Mouse (Mus musculus) CD4-positive, CD25-positive, alpha-beta regulatory T cell, adult 4 months (primary cell): Measurements from ENCODE around the gene Mark2. TPM values are rescaled to one million over a fixed set of nuclear protein-coding genes. Genes with fewer than 3 reads are reported as not detected.
A peak's percentile ranks its signal among the peaks of the same experiment; 100 is the strongest.

Experiments
- ATAC-seq: one replicate; pipeline ENCODE4 v1.8.0; 2017
- polyA plus RNA-seq, 2 experiments: library from polyadenylated mRNA; unstranded; fragments of 100-300 nt; shearing (Covaris generic); gene quantifications; one replicate each; pipeline ENCODE4 v1.2.1; 2017

The Mark2 gene
- polyA plus RNA-seq, 2 experiments from 2014 or later, result 53.0 to 75.8 TPM

DNA sequence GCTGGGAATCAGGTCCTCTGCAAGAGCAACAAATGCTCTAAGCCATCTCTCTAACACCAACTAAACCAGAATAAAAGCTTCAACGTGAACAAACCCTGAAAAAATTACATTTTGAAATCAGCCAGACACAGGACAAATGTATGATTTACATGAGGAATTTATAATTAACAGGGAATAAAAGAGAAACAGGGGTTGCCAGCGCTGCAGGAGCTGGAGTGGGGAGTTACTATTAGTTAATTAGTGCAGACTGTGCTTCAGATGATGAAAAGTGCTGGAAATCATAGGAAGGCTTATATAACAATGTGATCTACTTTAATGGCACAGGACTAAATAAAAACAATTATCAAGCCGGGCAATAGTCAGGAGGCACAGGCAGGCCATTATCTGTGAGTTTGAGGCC, 20.3 kb downstream of the Mark2 start:
- no peak for ATAC-seq

GRCm38 (mm10) chr19:7320181-7320580, 21.5 kb downstream of the Mark2 start:
- ATAC-seq, result no peak

DNA sequence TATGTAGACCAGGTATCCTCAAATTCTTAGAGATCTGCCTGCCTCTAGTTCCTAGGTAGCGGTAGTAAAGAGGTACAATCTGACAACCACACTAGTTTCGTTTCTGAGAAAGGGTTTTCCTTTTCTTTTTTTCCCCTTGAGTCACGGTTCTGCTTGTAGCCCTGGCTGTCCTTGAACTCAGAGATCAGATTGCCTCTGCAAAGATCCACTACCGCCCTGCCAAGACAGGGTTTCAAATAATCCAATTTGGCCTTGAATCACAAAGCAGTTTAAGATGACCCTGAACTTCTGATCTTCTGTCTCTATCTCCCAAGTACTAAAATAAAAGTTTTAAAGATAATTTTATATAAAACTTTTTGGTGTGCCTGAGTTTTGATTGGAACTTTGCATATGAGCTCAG, 23.9 kb downstream of the Mark2 start:
- ATAC-seq, result no peak

- ATAC-seq, result no peak
Observed at GRCm38 (mm10) chr19:7316822-7317221, 24.8 kb downstream of the Mark2 start.

DNA sequence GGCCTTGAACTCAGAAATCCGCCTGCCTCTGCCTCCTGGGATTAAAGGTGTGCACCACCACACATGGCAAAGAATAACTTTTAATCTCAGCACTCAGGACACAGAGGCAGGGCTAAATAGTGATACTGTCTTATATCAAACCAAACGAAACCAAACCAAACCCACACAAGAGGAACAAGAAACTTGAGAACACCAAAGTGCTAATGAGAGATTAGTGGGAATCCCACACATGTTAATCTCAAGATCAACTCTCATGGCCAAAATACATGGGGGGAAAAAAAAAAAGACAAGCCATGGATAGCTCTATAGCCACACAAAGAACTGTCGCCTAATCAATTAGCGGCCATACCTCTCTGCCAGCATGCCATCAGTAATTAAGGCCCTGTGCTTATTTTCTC, 26.1 kb downstream of the Mark2 start:
- ATAC-seq, result no peak

DNA sequence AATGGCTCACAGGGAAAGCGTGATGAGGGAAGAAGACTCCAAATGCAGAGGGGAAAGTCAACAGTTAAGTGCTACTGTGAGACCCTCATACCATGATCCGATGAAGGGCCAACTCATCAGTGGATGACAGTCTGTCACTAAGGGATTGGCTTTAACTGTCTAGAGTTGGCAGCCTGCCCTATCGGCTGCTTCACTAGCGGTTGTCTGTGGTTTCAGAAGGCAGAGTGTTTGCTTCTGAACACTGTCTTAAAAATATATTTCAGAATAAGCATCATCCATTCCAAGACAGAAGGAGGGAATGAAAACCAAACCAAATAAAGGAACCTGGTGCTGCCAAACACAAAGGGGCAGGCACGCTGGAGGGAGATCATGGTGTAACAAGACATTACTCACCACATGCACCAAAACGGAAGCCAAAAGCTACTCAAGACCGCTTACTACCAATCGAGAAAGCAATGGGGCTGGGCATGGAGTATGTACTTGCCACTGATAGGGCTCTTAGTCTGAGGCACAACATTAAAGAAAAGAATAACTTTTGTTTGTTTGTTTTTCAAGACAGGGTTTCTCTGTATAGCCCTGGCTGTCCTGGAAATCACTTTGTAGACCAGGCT, 26.6 kb downstream of the Mark2 start:
- ATAC-seq, result no peak

- ATAC-seq, result no peak
Observed at GRCm38 (mm10) chr19:7313660-7314059, 28.0 kb downstream of the Mark2 start.

GRCm38 (mm10) chr19:7311306-7311705, 30.4 kb downstream of the Mark2 start:
- ATAC-seq, result no peak

DNA sequence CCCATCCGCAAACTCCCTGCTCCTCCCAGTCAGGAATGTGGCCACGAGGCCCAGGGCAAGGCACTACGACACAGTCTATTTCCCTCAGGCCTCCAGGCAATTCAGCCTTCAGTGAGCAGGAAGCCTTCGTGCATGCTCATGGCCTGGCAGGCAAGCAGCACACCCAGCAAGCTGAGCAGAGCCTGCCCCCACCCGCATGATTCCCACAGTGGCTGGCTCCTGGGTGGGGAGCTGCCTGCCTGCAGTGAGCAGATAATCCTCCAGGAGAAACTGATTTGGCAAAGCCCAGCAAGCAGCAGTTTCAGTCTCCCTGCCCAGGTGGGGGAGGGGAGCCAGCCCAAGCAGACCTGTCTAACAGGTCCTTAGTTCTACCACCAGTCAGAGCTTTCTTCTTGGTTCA, 31.0 kb downstream of the Mark2 start:
- ATAC-seq, result no peak

- no peak for ATAC-seq
Observed at GRCm38 (mm10) chr19:7309738-7310330, 31.8 kb downstream of the Mark2 start.

- ATAC-seq, result no peak
Observed at GRCm38 (mm10) chr19:7307995-7308770, 33.5 kb downstream of the Mark2 start.

- no peak for ATAC-seq
Observed at GRCm38 (mm10) chr19:7306968-7307367, 34.7 kb downstream of the Mark2 start.

- no peak for ATAC-seq
Observed at GRCm38 (mm10) chr19:7305380-7306310, 36.0 kb downstream of the Mark2 start.

GRCm38 (mm10) chr19:7304801-7305200, 36.9 kb downstream of the Mark2 start:
- no peak for ATAC-seq

GRCm38 (mm10) chr19:7303796-7304195, 37.9 kb downstream of the Mark2 start:
- ATAC-seq, result no peak

DNA sequence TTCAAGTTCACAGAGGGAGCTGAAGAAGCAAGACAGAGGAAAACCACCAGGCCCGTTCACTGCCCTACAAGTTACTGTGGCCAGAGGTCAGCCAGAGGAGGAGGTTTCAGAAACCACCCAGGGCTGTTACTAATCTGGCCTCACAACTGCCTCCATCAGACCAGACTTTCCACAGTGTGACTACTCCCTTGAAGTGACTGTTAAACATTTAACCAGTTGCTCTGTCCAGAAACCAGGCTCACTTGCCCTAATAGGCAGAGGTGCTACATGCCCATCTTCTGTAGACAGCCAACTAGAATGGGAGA, 39.2 kb downstream of the Mark2 start:
- no peak for ATAC-seq

DNA sequence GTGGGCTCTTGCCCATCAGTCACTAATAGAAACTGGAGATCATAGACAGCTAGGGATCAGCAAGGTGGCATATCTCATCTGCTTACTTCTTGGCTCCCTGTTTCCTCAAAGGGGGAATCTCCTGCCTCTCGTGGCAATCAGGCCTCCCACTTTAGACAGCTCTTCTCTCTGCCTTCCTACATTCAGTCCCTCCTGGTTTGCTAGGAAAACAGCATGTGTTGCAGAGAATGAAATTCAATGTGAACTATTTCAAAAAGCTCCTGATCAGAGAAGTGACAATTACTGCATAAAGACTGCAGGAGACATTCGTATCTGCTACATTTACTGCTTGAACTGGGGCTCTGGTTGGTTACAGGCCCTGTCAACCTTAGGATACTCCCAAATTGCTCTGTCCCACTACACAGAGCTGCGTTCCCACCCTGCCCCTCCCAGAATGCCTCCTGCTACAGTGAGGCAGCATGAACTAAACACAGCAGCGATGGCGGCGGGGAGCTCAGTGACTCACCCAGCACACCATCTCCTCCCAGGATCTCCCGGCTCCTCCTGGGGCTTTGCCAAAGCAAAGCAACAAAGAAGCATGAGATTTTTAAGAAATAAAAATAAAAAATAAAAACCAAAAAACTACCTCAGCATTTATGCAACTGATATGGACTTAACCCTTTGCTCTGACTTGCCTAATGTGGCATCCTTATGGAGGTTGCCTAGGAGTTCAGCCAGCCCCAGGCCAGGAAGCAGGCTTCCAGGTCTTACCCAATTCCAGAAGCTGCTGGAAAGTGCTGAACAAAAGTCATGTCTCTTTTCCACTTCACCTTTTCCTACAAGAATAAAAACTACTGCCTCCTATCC, 39.8 kb downstream of the Mark2 start:
- no peak for ATAC-seq

- ATAC-seq, result no peak
Observed at GRCm38 (mm10) chr19:7300078-7300477, 41.6 kb downstream of the Mark2 start.

- no peak for ATAC-seq
Observed at GRCm38 (mm10) chr19:7299052-7299451, 42.6 kb downstream of the Mark2 start.

GRCm38 (mm10) chr19:7295959-7296358, 45.7 kb downstream of the Mark2 start:
- ATAC-seq, result no peak

GRCm38 (mm10) chr19:7295071-7295658, 46.5 kb downstream of the Mark2 start:
- ATAC-seq, result peak; percentile 91
